Mouse (Mus musculus): Measurements from ENCODE around the gene Flad1.
"Not testable (repeated sequence)": the region's sequence is repeated elsewhere in the genome, so short reads cannot be mapped to it uniquely, and the experiment has no call there.

The Flad1 gene

GRCm38 (mm10) chr3:89411490-89412393 is at the start of gene Flad1:
Gene Flad1 (minus strand): TSS chr3:89411870.
- DNase-seq, result peak; percentile 100

GRCm38 (mm10) chr3:89458965-89459807 is 47.5 kb upstream of the Flad1 start:
- DNase-seq, result peak; percentile 92

- DNase-seq, result no peak
Measured at GRCm38 (mm10) chr3:89458372-89458964, 46.8 kb upstream of the Flad1 start.

GRCm38 (mm10) chr3:89456726-89457665 is 45.3 kb upstream of the Flad1 start:
- DNase-seq, result no peak

GRCm38 (mm10) chr3:89455786-89456285 is 44.2 kb upstream of the Flad1 start:
- DNase-seq, result no peak

GRCm38 (mm10) chr3:89454401-89455177 is 42.9 kb upstream of the Flad1 start, which contains the start of gene Pmvk:
Gene Pmvk (plus strand): TSS chr3:89454541.
- DNase-seq, result no peak

GRCm38 (mm10) chr3:89451916-89452315 is 40.2 kb upstream of the Flad1 start:
- no peak for DNase-seq

GRCm38 (mm10) chr3:89449541-89449940 is 37.9 kb upstream of the Flad1 start:
- peak; percentile 69 for DNase-seq

GRCm38 (mm10) chr3:89448720-89449537 is 37.3 kb upstream of the Flad1 start:
- no peak for DNase-seq

- DNase-seq, result no peak
Measured at GRCm38 (mm10) chr3:89440691-89441090, 29.0 kb upstream of the Flad1 start.

GRCm38 (mm10) chr3:89437269-89437668 is 25.6 kb upstream of the Flad1 start:
- DNase-seq, result no peak

- DNase-seq, result peak; percentile 56
Measured at GRCm38 (mm10) chr3:89436176-89437113, 24.8 kb upstream of the Flad1 start, which contains the start of gene Pbxip1. Gene Pbxip1 (plus strand): TSS chr3:89436706.

GRCm38 (mm10) chr3:89435041-89435440 is 23.4 kb upstream of the Flad1 start:
- no peak for DNase-seq

GRCm38 (mm10) chr3:89434532-89434931 is 22.9 kb upstream of the Flad1 start:
- DNase-seq, result no peak

- DNase-seq, result no peak
Measured at GRCm38 (mm10) chr3:89432606-89433005, 20.9 kb upstream of the Flad1 start.

GRCm38 (mm10) chr3:89430171-89431159 is 18.8 kb upstream of the Flad1 start, which contains the start of gene Pygo2:
Gene Pygo2 (plus strand): TSS chr3:89430214.
- peak; percentile 98 for DNase-seq

GRCm38 (mm10) chr3:89429021-89429420 is 17.4 kb upstream of the Flad1 start:
- not testable (repeated sequence) for DNase-seq
